Mouse (Mus musculus): Measurements from ENCODE around the gene Coq4. TPM values are rescaled to one million over a fixed set of nuclear protein-coding genes. Genes with fewer than 3 reads are reported as not detected.

The Coq4 gene
- polyA plus RNA-seq (2017; shearing (Covaris generic)), result 12.6 TPM

DNA sequence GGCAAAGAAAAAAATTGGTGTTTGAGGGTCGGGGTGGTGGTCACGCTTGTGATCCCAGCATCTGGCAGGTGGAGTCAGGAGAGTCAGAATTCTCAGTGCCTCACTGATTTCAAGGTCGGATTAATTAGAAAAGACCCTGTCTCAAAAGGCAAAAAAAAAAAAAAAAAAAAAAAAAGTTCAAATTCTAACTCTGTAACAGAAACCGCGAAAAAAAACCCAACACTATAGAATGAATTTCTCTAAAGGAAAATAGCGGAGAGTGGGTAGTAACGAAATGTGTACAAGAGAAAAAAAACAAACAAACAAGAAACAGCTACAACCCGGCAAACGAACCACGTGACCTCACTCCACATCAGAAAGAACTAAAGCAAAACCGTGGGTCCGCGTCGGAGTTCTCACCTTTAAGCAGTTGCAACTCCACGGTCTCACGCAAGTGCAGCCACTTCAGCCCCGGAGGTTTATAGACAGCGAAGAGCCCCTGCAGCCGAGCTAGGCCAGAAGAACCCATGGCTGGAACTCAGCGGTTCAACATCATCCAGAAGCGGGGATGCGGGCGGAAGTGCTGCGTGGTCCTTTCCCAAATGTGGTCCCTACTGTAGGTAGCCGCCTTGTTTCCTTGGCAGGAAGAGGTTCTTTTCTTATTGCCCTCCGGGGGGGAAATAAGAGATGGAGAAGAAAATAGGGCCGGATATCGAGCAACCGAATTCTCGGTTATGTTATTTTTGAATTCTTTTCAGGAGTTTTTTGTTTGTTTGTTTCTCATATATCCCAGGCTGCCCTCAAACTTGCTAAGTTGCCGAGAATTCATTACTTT, at the start of gene Coq4:
TSS of gene Coq4 (plus strand) at position 390 of the 814 bp plus-strand sequence.

DNA sequence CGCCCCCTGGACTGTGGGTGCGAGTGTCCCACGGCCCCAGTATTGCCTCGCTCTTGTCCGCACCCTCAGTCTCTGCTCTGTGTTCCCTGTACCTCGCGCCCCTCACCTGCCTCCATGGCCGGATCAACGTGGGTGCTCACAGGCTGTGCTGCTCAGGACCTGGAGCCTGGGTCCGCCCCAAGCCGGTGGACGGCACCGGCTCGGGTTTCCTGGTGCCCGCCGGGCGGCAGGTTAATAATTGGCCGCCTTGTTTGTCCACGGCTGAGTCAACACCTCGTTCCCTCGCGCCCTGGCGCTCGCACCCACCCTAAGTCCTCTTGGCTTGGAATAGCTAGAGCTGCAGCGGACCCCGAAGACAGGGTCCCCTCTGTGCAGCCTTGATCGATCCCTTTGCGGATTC, 35.8 kb upstream of the Coq4 start, which contains the start of gene Gm13420:
TSS of gene Gm13420 (minus strand) at position 189 of the 400 bp plus-strand sequence.

DNA sequence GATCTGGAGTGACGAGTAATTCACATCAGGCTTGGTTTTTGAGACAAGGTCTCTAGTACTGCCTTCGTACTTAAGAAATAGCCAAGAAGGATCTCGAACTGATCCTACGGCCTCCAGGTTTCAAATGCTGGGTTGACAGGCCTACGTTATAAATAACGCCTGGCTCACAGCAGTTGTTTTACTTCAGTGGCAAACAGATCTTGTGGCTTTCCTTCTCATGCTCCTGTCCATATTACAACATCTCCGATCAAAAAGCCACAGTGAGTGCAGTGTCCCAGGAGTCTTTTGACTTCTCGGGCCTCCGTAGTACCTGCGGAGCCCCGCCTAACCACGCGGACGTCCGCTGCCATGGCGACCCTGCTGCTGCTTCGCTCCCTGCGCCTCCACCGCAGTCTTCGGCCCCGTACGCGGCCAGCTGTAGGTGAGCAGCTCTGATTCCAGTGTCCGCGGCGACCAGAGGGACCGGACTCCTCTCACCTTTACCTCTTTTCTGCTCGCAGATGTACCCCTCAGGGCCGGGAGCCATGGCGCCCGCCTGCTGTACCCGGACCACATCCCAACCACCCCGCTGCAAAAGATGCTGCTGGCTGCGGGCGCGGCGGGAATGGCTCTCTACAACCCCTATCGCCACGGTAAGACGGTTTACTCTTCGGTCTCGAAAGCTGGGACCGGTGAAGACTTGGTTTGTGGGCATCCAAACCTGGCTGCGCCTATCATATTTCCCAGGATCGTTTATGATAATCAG, 816 bp downstream of the Coq4 start, which contains the start of gene Trub2:
TSS of gene Trub2 (minus strand) at position 566 of the 745 bp plus-strand sequence.

DNA sequence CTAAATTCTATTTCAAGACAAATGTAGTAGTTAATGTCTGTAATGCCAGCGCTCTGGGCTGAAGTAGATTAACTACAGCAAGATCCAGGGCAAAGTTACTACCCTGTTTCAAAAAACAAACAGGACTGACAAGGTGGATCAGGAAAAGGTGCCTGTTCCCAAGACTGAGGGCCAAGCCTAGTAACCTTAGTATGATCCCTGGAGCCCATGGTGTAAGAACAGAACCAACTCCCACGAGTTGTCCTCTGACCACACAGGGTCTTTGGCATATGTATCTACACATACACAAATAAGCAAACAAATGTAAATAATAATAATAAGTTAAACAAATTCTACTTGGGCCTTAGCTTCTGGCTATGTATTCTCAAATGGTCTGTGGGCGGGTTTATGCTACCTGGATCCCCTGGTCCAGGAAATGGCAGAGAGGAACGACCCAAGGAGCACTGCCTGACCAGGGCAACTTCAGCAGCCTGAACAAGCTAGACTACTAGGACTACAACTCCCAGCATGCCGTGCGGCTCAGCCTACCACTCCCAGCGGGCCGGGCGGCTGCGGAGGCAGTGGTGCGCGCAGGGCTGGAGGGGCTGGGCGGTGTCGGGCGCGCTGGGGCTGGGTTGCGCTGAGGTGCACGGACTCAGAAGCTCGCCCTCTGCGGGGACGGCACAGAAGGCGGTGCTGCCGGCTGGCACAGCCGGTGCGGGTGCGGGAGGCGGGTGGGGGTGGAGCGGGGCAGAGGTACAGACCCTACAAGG, 15.0 kb downstream of the Coq4 start, which contains the start of gene Slc27a4:
TSS of gene Slc27a4 (plus strand) at position 560 of the 752 bp plus-strand sequence.

DNA sequence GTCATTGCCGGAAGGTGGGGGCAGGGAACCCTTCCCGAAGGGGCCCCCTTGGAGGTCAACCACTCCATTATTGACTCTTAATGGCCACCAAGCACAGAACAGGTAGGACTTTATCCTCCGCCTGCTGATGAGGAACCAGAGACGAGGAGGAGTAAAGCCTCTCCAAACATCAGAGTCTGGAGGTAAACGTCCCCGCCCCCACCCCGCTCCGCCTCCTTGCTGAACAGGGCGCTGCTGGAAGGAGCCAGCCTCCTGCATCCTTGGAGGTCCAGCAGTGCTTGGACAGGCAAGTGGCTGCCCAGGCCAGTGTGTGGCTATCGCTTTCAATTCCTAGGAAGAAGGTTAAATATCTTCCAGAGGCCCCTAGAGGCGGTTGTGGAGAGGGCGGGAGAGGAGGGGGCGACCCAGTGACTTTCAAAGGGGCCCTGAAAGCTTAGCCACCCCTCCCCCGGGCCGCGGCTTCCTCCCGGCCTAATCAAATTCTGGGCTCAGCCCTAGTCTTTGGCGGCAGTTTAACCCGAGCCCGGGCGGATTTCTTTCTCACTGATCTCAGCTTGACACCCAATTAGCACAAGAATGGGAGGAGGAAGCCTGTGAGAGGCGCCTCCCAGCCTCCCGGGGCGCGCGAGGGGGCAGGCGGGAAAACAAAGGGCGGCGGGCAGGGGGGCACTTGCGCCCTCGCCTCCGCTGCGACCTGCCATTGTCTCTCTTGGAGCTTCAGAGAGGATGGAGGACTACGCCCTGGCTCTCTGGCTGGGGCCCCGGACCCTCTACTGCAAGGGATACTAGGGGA, 32.9 kb downstream of the Coq4 start, which contains the start of gene Urm1:
TSS of gene Urm1 (plus strand) at position 51 of the 793 bp plus-strand sequence.

Other genes starting within 250 kb of the Coq4 start
- 9.0 TPM for gene Rapgef1, start 167.8 kb upstream of the Coq4 start, polyA plus RNA-seq (2017; shearing (Covaris generic))
- gene Gm13420, start 35.8 kb upstream of the Coq4 start, polyA plus RNA-seq (2017; shearing (Covaris generic)), result not detected
- gene Gm13547, start 28.2 kb upstream of the Coq4 start, polyA plus RNA-seq (2017; shearing (Covaris generic)), result 1.1 TPM
- 36.4 TPM for gene Trub2, start 1.0 kb downstream of the Coq4 start, polyA plus RNA-seq (2017; shearing (Covaris generic))
- 2.4 TPM for gene Slc27a4, start 15.1 kb downstream of the Coq4 start, polyA plus RNA-seq (2017; shearing (Covaris generic))
- 20.4 TPM for gene Urm1, start 32.6 kb downstream of the Coq4 start, polyA plus RNA-seq (2017; shearing (Covaris generic))
- gene Cercam, start 81.7 kb downstream of the Coq4 start, polyA plus RNA-seq (2017; shearing (Covaris generic)), result 0.50 TPM
- gene Odf2, start 101.7 kb downstream of the Coq4 start, polyA plus RNA-seq (2017; shearing (Covaris generic)), result 78.7 TPM
- 73.0 TPM for gene Gle1, start 147.9 kb downstream of the Coq4 start, polyA plus RNA-seq (2017; shearing (Covaris generic))
- gene Sptan1, start 178.1 kb downstream of the Coq4 start, polyA plus RNA-seq (2017; shearing (Covaris generic)), result 147 TPM

All from activated CD4-positive, CD25-positive, alpha-beta regulatory T cell, adult 9 weeks (primary cell).